Mouse (Mus musculus): ENCODE measurements around the gene Suv39h1. TPM values are rescaled to one million over a fixed set of nuclear protein-coding genes. Genes with fewer than 3 reads are reported as not detected.
"Not testable (repeated sequence)": the region's sequence is repeated elsewhere in the genome, so short reads cannot be mapped to it uniquely, and the experiment has no call there.

Gene Suv39h1
- polyA plus RNA-seq, 1 experiment from 2014 or later, result 15.5 TPM

GRCm38 (mm10) chrX:8101017-8101416 is 26.5 kb upstream of the Suv39h1 start:
- no peak overlapping the region for H3K4me3 ChIP-seq (ENCODE audit: low read depth, low read length)

GRCm38 (mm10) chrX:8099435-8099834 is 24.9 kb upstream of the Suv39h1 start:
- H3K27me3 ChIP-seq (replicated peaks; ENCODE audit: control insufficient read depth, insufficient read depth, low read length), result no peaks in the 10 kb centered on the region
- no peaks in the 10 kb centered on the region for H3K36me3 ChIP-seq (ENCODE audit: control insufficient read depth, insufficient read depth)
- ATAC-seq, result no peak
- H3K9ac ChIP-seq (ENCODE audit: low read depth, low read length), result no peak overlapping the region
- no peaks in the 10 kb centered on the region for H3K9me3 ChIP-seq (ENCODE audit: control insufficient read depth)
- 34% methylated on average over 4 of the region's 4 CpGs for whole genome bisulfite sequencing
- H3K4me2 ChIP-seq (replicated peaks; ENCODE audit: low read depth), result no peak overlapping the region
- TF ChIP-seq CTCF (IDR thresholded peaks at IDR 0.05; ENCODE audit: low read depth), result no peak
- H3K4me1 ChIP-seq (replicated peaks; ENCODE audit: control insufficient read depth, insufficient read depth, low read length), result no peaks in the 10 kb centered on the region
- no peak overlapping the region for H3K4me3 ChIP-seq (ENCODE audit: low read depth, low read length)
- no peak overlapping the region; the same call in 1 of the 2 replicates for H3K27ac ChIP-seq (ENCODE audit: low read depth, low read length)

More at GRCm38 (mm10) chrX:8101017-8101416, 26.5 kb upstream of the Suv39h1 start:
- no peaks in the 10 kb centered on the region for H3K9me3 ChIP-seq (ENCODE audit: control insufficient read depth)
- H3K27me3 ChIP-seq (replicated peaks; ENCODE audit: control insufficient read depth, insufficient read depth, low read length), result no peaks in the 10 kb centered on the region
- H3K36me3 ChIP-seq (ENCODE audit: control insufficient read depth, insufficient read depth), result no peaks in the 10 kb centered on the region
- H3K4me1 ChIP-seq (replicated peaks; ENCODE audit: control insufficient read depth, insufficient read depth, low read length), result no peaks in the 10 kb centered on the region
- H3K27ac ChIP-seq (ENCODE audit: low read depth, low read length), result no peak overlapping the region
- TF ChIP-seq CTCF (IDR thresholded peaks at IDR 0.05; ENCODE audit: low read depth), result peak; percentile 58
- no peak overlapping the region for H3K4me2 ChIP-seq (replicated peaks; ENCODE audit: low read depth)
- ATAC-seq, result no peak
- no peak overlapping the region for H3K9ac ChIP-seq (ENCODE audit: low read depth, low read length)
- WGBS, result 40% methylated on average over 3 of the region's 3 CpGs

GRCm38 (mm10) chrX:8096787-8097242 is 22.3 kb upstream of the Suv39h1 start:
- H3K4me2 ChIP-seq (replicated peaks; ENCODE audit: low read depth), result peak overlapping the region; percentile 24
- no peaks in the 10 kb centered on the region for H3K9me3 ChIP-seq (ENCODE audit: control insufficient read depth)
- peak overlapping the region; percentile 13; the same call in 1 of the 2 replicates for H3K4me3 ChIP-seq (ENCODE audit: low read depth, low read length)
- ATAC-seq, result peak; percentile 97
- no peaks in the 10 kb centered on the region for H3K4me1 ChIP-seq (replicated peaks; ENCODE audit: control insufficient read depth, insufficient read depth, low read length)
- H3K36me3 ChIP-seq (ENCODE audit: control insufficient read depth, insufficient read depth), result no peaks in the 10 kb centered on the region
- TF ChIP-seq CTCF (IDR thresholded peaks at IDR 0.05; ENCODE audit: low read depth), result no peak
- H3K27ac ChIP-seq (ENCODE audit: low read depth, low read length), result no peak overlapping the region
- 21% methylated on average over 19 of the region's 19 CpGs for WGBS
- H3K9ac ChIP-seq (ENCODE audit: low read depth, low read length), result peak overlapping the region; percentile 2; the same call in 1 of the 2 replicates
- no peaks in the 10 kb centered on the region for H3K27me3 ChIP-seq (replicated peaks; ENCODE audit: control insufficient read depth, insufficient read depth, low read length)

DNA sequence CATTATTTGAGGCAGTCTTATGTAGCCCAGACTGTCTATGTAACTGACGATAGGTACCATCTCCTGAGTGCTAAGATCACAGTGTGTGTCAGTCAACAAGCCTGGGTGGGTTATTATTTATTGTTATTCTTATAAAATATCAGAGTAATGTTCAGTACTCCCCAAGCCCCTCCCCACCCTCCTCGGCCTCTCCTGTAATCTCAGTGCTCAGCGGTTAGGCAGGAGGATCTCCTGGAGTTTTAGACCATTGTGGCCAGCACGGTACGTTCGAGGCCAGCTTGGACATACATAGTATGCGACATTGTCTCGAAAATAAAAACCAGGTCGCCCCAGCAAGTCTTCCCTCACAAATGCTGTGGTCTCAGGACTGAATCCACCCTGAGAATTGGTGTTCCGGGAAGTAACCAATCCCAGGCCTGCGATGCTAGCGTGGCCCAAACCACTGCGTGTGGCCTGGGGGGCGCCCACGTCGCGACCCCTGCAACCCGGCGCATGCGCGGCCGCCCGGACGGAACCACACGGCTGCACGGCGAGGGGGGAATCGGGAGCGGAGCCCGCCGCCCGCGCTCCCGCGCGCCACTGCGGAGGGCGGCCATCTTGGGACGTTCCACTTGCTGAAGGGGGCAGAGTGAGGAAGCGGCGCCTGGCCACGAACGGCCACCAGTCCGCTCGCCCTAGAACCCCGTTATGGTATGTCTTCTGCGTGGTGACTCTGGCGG is 21.7 kb upstream of the Suv39h1 start:
- H3K27ac ChIP-seq (ENCODE audit: low read depth, low read length); H3K9ac ChIP-seq (ENCODE audit: low read depth, low read length); H3K27me3 ChIP-seq (replicated peaks; ENCODE audit: control insufficient read depth, insufficient read depth, low read length): not testable (repeated sequence)

DNA sequence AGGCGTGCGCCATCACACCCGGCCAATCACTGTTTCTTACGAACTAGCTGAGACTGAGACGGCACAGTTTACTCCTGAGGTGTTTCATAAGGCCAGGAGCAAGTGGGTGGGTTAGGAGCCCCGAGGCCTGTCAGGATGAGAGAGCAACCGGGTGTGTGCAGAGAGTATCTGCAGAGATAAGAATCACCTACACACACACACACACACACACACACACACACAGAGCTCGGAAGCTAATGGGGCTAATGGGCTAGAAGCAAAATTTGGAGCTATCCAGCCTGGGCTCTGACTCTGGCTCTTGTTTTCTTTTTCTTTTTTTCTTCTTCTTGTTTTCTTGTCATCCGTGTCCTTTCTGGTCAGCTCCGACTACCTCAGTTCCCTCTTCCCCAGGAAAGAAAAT is 21.0 kb upstream of the Suv39h1 start:
- no peak overlapping the region for H3K9ac ChIP-seq (ENCODE audit: low read depth, low read length)
- no peak for ATAC-seq
- no peak for TF ChIP-seq CTCF (IDR thresholded peaks at IDR 0.05; ENCODE audit: low read depth)
- peak overlapping the region; percentile 45; the same call in 1 of the 2 replicates for H3K4me2 ChIP-seq (replicated peaks; ENCODE audit: low read depth)
- no peaks in the 10 kb centered on the region for H3K36me3 ChIP-seq (ENCODE audit: control insufficient read depth, insufficient read depth)
- WGBS, result 75% methylated on average over 10 of the region's 10 CpGs
- H3K27ac ChIP-seq (ENCODE audit: low read depth, low read length), result no peak overlapping the region
- peak overlapping the region; percentile 21; the same call in 1 of the 2 replicates for H3K4me3 ChIP-seq (ENCODE audit: low read depth, low read length)
- no peaks in the 10 kb centered on the region for H3K27me3 ChIP-seq (replicated peaks; ENCODE audit: control insufficient read depth, insufficient read depth, low read length)
- H3K4me1 ChIP-seq (replicated peaks; ENCODE audit: control insufficient read depth, insufficient read depth, low read length), result no peaks in the 10 kb centered on the region
- H3K9me3 ChIP-seq (ENCODE audit: control insufficient read depth), result no peaks in the 10 kb centered on the region

More for the DNA sequence above, 21.7 kb upstream of the Suv39h1 start:
- H3K9me3 ChIP-seq (ENCODE audit: control insufficient read depth); H3K36me3 ChIP-seq (ENCODE audit: control insufficient read depth, insufficient read depth); H3K4me1 ChIP-seq (replicated peaks; ENCODE audit: control insufficient read depth, insufficient read depth, low read length): not testable (repeated sequence)
- H3K4me3 ChIP-seq (ENCODE audit: low read depth, low read length), result peak overlapping the region; percentile 21; the same call in 1 of the 2 replicates
- H3K4me2 ChIP-seq (replicated peaks; ENCODE audit: low read depth), result peak overlapping the region; percentile 45; the same call in 1 of the 2 replicates
- 18% methylated on average over 19 of the region's 48 CpGs for WGBS
- peak; percentile 93 for ATAC-seq

DNA sequence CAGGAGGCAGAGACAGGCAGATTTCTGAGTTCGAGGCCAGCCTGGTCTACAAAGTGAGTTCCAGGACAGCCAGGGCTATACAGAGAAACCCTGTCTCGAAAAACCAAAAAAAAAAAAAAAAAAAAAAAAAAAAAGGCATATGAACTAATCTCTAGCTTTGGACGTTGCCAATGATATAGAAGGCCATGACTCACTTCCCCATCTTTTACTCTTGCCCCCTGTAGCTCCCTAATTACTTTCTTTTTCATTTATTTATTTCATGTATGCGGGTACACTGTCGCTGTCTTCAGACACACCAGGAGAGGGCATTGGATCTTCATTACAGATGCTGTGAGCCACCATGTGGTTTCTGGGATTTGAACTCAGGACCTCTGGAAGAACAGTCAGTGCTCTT is 16.4 kb upstream of the Suv39h1 start:
- not testable (repeated sequence) for H3K4me2 ChIP-seq (replicated peaks; ENCODE audit: low read depth); H3K27ac ChIP-seq (ENCODE audit: low read depth, low read length); ATAC-seq; H3K4me1 ChIP-seq (replicated peaks; ENCODE audit: control insufficient read depth, insufficient read depth, low read length); H3K27me3 ChIP-seq (replicated peaks; ENCODE audit: control insufficient read depth, insufficient read depth, low read length); H3K9ac ChIP-seq (ENCODE audit: low read depth, low read length); H3K9me3 ChIP-seq (ENCODE audit: control insufficient read depth); H3K36me3 ChIP-seq (ENCODE audit: control insufficient read depth, insufficient read depth); H3K4me3 ChIP-seq (ENCODE audit: low read depth, low read length)
- 94% methylated on average over 4 of the region's 5 CpGs for WGBS
